Mouse (Mus musculus): ENCODE data around the gene Sptlc3. TPM values are rescaled to one million over a fixed set of nuclear protein-coding genes. Genes with fewer than 3 reads are reported as not detected.

Gene Sptlc3
- not detected in 2 replicates for polyA plus RNA-seq (2012; rRNA removed)

DNA sequence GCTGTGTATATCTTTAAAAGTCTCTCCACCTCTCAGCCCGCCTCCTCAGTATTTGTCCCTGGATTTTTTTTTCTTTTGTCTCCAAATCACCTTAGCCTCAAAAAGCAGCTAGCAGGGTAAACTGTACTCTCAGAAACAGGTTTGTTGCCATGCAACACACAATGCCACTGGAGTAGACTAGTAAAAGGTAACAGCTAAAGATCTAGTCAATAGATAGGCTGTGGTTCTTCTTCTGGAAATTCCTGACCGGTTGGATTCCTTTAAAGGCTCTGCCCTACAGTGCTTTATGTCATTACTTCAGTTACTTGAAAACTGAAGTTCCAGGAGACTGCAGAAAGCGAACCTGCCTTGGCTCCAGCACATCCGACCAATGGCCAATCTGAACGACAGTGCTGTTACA lies at the start of gene Sptlc3:
Gene Sptlc3 (plus strand): TSS at position 78 of the 400 bp plus-strand sequence.
- no peak for TF ChIP-seq CTCF (IDR thresholded peaks at IDR 0.05; ENCODE audit: extremely low read depth, insufficient read length, insufficient replicate concordance, low read depth, low read length)
- TF ChIP-seq POLR2A (IDR thresholded peaks at IDR 0.05; ENCODE audit: low read depth, low read length), result no peak
- Histone ChIP-seq H3K4me3 (ENCODE audit: low read depth, low read length) (no peak within 1 kb of the TSS), H3K27me3 (ENCODE audit: control insufficient read depth, insufficient read depth, low read length) (no peaks in the 10 kb centered on the region), H3K4me1 (ENCODE audit: control insufficient read depth, insufficient read depth, insufficient read length, low read length) (no peaks in the 10 kb centered on the region), H3K27ac (ENCODE audit: insufficient read depth, low read depth, low read length) (no peak within 1 kb of the TSS), H3K36me3 (ENCODE audit: control insufficient read depth, insufficient read depth, low read length) (no peaks in the 10 kb centered on the region)
- 42% methylated on average over 5 of the region's 5 CpGs for WGBS

DNA sequence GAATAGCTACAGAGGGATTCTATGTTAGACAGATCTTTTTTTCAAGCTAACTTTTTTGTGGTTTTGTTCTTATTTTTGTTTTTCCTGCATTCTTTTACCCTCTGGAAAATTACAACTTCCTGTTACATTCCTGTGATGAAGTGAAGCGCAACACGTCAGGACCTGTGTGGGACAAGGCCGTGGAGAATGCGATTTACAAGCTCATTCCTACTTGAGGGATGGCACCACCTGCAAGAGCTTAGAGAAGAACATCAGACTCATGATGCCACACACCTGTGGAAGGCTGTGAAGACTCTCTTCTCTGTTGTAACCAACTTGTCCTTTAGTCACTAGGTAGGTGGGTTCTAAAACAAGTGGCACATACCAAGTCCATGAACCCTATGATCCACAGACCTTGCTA lies 26.0 kb upstream of the Sptlc3 start:
- no peak overlapping the region for H3K4me3 ChIP-seq (ENCODE audit: low read depth, low read length)
- TF ChIP-seq POLR2A (IDR thresholded peaks at IDR 0.05; ENCODE audit: low read depth, low read length) (no peak), CTCF (IDR thresholded peaks at IDR 0.05; ENCODE audit: extremely low read depth, insufficient read length, insufficient replicate concordance, low read depth, low read length) (no peak)
- no peak overlapping the region for H3K27ac ChIP-seq (ENCODE audit: insufficient read depth, low read depth, low read length)
- no peaks in the 10 kb centered on the region for H3K4me1 ChIP-seq (ENCODE audit: control insufficient read depth, insufficient read depth, insufficient read length, low read length)
- no peaks in the 10 kb centered on the region for H3K27me3 ChIP-seq (ENCODE audit: control insufficient read depth, insufficient read depth, low read length)
- H3K36me3 ChIP-seq (ENCODE audit: control insufficient read depth, insufficient read depth, low read length), result no peaks in the 10 kb centered on the region
- WGBS, result 80% methylated on average over 4 of the region's 4 CpGs

DNA sequence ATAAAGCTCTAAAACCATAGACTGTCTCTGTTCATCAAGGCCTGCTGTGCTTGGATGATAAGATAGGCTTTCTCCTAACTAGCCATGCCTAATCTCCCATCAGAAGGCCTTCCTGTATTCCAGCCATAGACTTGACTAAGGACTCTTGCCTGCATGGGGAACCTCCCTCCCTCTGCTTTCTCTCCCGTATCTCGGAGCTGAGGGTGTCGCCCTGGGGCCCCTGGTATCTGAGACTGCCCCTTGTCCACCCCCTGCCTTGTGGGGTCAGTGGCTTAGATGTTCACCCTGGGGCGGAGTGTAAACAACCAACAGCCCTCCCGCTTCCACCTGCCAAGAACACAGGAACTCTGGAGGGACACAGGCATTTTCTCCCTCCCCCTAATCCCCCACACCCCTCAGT lies 5.0 kb upstream of the Sptlc3 start:
- Histone ChIP-seq H3K4me1 (ENCODE audit: control insufficient read depth, insufficient read depth, insufficient read length, low read length) (no peaks in the 10 kb centered on the region), H3K36me3 (ENCODE audit: control insufficient read depth, insufficient read depth, low read length) (no peaks in the 10 kb centered on the region), H3K27me3 (ENCODE audit: control insufficient read depth, insufficient read depth, low read length) (no peaks in the 10 kb centered on the region), H3K27ac (ENCODE audit: insufficient read depth, low read depth, low read length) (no peak overlapping the region), H3K4me3 (ENCODE audit: low read depth, low read length) (no peak overlapping the region)
- WGBS, result 43% methylated on average over 5 of the region's 5 CpGs
- TF ChIP-seq CTCF (IDR thresholded peaks at IDR 0.05; ENCODE audit: extremely low read depth, insufficient read length, insufficient replicate concordance, low read depth, low read length) (no peak), POLR2A (IDR thresholded peaks at IDR 0.05; ENCODE audit: low read depth, low read length) (no peak)

DNA sequence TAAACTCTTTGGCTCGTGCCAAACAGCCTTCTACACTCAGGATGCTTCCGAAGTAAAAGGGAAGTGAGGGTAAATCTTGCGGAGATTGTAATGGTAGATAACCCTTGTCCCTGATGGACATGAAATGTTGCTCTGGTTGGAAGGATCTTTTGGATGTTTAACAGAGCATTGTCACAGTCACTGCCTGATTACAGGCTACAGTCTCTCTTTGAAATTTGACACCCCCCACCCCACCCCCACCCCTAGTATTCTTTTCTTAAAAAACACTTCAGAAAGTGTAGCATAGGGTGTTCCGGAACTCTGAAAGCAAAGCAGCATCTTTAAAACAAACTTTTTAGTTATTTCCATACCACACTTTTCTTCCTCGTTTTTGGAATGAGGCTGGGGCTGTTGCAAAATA lies 916 bp downstream of the Sptlc3 start:
- WGBS, result 38% methylated on average over 5 of the region's 5 CpGs
- no peaks in the 10 kb centered on the region for H3K4me1 ChIP-seq (ENCODE audit: control insufficient read depth, insufficient read depth, insufficient read length, low read length)
- no peak for TF ChIP-seq POLR2A (IDR thresholded peaks at IDR 0.05; ENCODE audit: low read depth, low read length)
- no peak for TF ChIP-seq CTCF (IDR thresholded peaks at IDR 0.05; ENCODE audit: extremely low read depth, insufficient read length, insufficient replicate concordance, low read depth, low read length)
- no peak overlapping the region for H3K27ac ChIP-seq (ENCODE audit: insufficient read depth, low read depth, low read length)
- H3K36me3 ChIP-seq (ENCODE audit: control insufficient read depth, insufficient read depth, low read length), result no peaks in the 10 kb centered on the region
- H3K27me3 ChIP-seq (ENCODE audit: control insufficient read depth, insufficient read depth, low read length), result no peaks in the 10 kb centered on the region
- H3K4me3 ChIP-seq (ENCODE audit: low read depth, low read length), result no peak overlapping the region

DNA sequence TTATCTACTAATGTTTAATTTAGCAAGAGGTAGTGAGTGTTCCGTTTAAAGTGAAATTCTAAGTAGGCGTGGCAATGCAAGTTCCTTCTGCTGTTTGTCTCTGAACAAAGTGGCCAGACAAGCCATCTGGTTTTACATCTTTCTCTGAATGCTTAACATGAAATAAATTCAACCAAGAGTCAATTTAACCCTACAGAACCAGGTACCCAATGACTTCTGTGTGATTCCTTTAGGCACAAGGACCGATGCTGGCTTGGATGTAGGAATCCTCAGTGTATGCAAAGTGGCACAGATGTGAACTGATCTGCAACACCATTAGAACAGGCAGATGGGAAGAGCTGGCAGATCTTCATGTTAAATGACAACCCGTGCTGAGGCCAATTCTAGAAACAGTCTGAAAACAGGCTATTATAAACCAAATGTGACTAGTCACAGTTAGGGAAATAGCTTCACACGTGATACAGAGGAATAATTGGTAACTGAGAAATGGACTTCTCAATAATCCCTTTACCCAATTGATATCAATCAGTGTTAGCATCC lies 68.3 kb downstream of the Sptlc3 start:
- Histone ChIP-seq H3K36me3 (ENCODE audit: control insufficient read depth, insufficient read depth, low read length) (no peaks in the 10 kb centered on the region), H3K4me1 (ENCODE audit: control insufficient read depth, insufficient read depth, insufficient read length, low read length) (no peaks in the 10 kb centered on the region), H3K27ac (ENCODE audit: insufficient read depth, low read depth, low read length) (no peak overlapping the region), H3K27me3 (ENCODE audit: control insufficient read depth, insufficient read depth, low read length) (no peaks in the 10 kb centered on the region), H3K4me3 (ENCODE audit: low read depth, low read length) (no peak overlapping the region)
- TF ChIP-seq POLR2A (IDR thresholded peaks at IDR 0.05; ENCODE audit: low read depth, low read length) (no peak), CTCF (IDR thresholded peaks at IDR 0.05; ENCODE audit: extremely low read depth, insufficient read length, insufficient replicate concordance, low read depth, low read length) (no peak)
- 79% methylated on average over 5 of the region's 5 CpGs for WGBS

DNA sequence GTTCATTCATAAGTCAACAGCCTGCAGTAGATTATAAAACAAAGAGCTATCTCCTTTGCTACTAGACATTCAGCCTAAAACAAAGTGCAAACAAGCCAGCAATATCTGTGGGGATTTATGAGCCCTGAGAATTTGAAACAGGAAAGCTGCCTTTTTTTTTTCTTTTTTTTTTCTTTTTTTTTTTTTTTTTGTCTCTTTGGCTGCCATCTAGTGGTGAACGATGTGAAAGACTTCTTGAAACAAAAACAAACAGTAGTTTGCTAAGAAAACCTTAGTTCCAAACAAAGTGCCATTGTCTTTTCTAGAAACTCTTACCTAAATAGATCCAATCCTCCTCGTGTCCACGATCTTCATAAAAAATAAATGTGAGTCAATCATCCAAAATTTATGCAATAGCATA lies 85.6 kb downstream of the Sptlc3 start:
- no peak for TF ChIP-seq CTCF (IDR thresholded peaks at IDR 0.05; ENCODE audit: extremely low read depth, insufficient read length, insufficient replicate concordance, low read depth, low read length)
- TF ChIP-seq POLR2A (IDR thresholded peaks at IDR 0.05; ENCODE audit: low read depth, low read length), result no peak
- Histone ChIP-seq H3K4me3 (ENCODE audit: low read depth, low read length) (no peak overlapping the region), H3K36me3 (ENCODE audit: control insufficient read depth, insufficient read depth, low read length) (no peaks in the 10 kb centered on the region), H3K4me1 (ENCODE audit: control insufficient read depth, insufficient read depth, insufficient read length, low read length) (no peaks in the 10 kb centered on the region), H3K27ac (ENCODE audit: insufficient read depth, low read depth, low read length) (no peak overlapping the region), H3K27me3 (ENCODE audit: control insufficient read depth, insufficient read depth, low read length) (no peaks in the 10 kb centered on the region; the same call in 1 of the 2 replicates)
- WGBS, result 10% methylated on average over 3 of the region's 3 CpGs

DNA sequence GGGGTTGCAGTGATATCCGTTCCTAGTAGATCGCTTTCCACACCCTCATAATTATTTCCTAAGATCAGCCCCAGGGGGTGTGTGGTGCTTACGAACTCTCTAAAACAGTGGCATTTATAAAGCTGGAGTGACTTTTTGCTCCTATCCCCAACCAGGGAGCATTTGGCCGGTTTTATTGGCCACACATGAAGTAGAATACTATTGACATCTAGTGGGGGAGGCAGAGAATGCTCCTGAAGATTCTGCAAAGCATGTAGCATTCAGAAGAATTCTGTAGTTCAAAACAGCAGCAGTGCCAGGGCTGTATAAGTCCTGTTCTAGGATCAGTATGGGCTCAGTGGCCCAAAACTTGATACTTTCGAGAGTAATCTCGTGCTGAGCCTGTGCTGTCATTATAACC lies 89.1 kb downstream of the Sptlc3 start:
- TF ChIP-seq POLR2A (IDR thresholded peaks at IDR 0.05; ENCODE audit: low read depth, low read length), result no peak
- no peak for TF ChIP-seq CTCF (IDR thresholded peaks at IDR 0.05; ENCODE audit: extremely low read depth, insufficient read length, insufficient replicate concordance, low read depth, low read length)
- H3K36me3 ChIP-seq (ENCODE audit: control insufficient read depth, insufficient read depth, low read length), result no peaks in the 10 kb centered on the region
- WGBS, result 53% methylated on average over 6 of the region's 6 CpGs

More for the DNA sequence above, 89.1 kb downstream of the Sptlc3 start:
- no peaks in the 10 kb centered on the region; the same call in 1 of the 2 replicates for H3K27me3 ChIP-seq (ENCODE audit: control insufficient read depth, insufficient read depth, low read length)
- no peak overlapping the region for H3K4me3 ChIP-seq (ENCODE audit: low read depth, low read length)
- no peaks in the 10 kb centered on the region for H3K4me1 ChIP-seq (ENCODE audit: control insufficient read depth, insufficient read depth, insufficient read length, low read length)
- no peak overlapping the region for H3K27ac ChIP-seq (ENCODE audit: insufficient read depth, low read depth, low read length)

Measured in small intestine, adult 2 months (tissue).